Mouse (Mus musculus) megakaryocyte, embryonic 14.5 days (primary cell): ENCODE measurements around the gene Ptk6. TPM values are rescaled to one million over a fixed set of nuclear protein-coding genes. Genes with fewer than 3 reads are reported as not detected.
A peak's percentile ranks its signal among the peaks of the same experiment; 100 is the strongest.

Source experiments
- H3K27me3 ChIP-seq: replicated peaks from 2 replicates; pipeline ENCODE3; 2012; ENCODE audit warnings: inconsistent platforms
- H3K36me3 ChIP-seq: replicated peaks from 2 replicates; pipeline ENCODE3; 2012; ENCODE audit warnings: low read length, inconsistent platforms, mixed read lengths
- H3K4me1 ChIP-seq: 2 replicates; pipeline ENCODE4 v1.6.1; 2012; ENCODE audit warnings: inconsistent platforms
- H3K4me3 ChIP-seq: replicated peaks from 2 replicates; pipeline ENCODE3; 2012; ENCODE audit warnings: moderate library complexity, mild to moderate bottlenecking, inconsistent platforms
- H3K9me3 ChIP-seq: 2 replicates; pipeline ENCODE4 v1.6.1; 2012; ENCODE audit warnings: inconsistent platforms
- FLI1 ChIP-seq: IDR thresholded peaks from 2 replicates; pipeline ENCODE4 v1.6.1; 2012; ENCODE audit warnings: low read length, inconsistent platforms, mixed read lengths
- GATA1 ChIP-seq: IDR thresholded peaks from 3 replicates; pipeline ENCODE4 v1.6.1; 2012; ENCODE audit warnings: mixed read lengths, low read length, inconsistent platforms, borderline replicate concordance
- polyA plus RNA-seq: library from polyadenylated mRNA; stranded (reverse); fragments of >175 nt; gene quantifications from 2 replicates; pipeline ENCODE4 v1.2.3, GENCODE M21; 2012; ENCODE audit warnings: low replicate concordance; ENCODE audit not compliant: insufficient read depth

The Ptk6 gene
- polyA plus RNA-seq, 1 experiment, result not detected

DNA sequence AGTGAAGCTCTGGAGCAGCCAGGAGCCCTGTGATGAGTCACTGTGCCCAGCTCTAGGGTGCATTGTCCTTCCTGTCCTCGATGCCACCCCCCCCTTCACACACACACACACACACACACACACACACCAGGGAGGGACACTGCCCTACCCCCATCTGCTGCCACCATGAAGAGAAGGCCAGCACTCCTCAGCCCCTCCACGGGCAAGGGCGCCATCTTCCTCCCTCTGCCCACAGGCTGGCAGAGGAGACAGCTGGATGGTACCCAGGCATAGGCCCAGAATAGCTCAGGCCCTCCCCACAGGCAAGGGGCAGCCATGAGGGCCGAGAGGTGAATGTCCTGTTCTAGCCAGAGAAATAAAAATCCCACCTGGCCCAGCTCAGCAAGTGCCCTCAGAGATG, 46.8 kb downstream of the Ptk6 start:
- TF ChIP-seq FLI1 (no peak), GATA1 (no peak)
- H3K36me3 ChIP-seq, result no peaks in the 10 kb centered on the region
- H3K27me3 ChIP-seq, result peaks cover 87% of the 10 kb centered on the region
- H3K9me3 ChIP-seq, result no peaks in the 10 kb centered on the region
- H3K4me1 ChIP-seq, result peaks cover 29% of the 10 kb centered on the region
- no peak overlapping the region for H3K4me3 ChIP-seq

DNA sequence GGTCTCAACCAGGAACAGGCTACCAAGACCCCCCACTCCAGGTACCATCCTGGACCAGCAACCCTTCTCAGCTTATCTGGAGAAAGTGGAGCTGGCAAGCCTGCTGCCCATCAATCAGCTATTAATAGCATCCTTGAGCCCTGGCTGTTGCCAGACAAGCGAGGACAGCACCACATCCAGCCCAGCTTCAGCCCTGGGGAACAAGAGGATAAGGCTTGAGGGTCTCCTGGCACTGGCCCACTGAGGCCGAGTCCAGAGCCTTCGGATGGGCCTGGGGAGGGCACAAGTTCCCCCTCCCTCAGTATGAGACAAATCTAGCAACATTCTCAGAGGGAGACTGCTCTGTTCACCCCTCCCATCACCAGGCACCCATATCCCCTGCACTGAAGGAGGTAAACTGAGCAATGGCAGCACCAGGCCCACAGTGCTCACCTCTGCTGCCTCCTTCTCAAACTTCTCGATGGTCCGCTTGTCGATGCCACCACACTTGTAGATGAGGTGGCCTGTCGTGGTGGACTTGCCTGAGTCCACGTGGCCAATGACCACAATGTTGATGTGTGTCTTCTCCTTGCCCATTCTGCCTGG, 47.7 kb downstream of the Ptk6 start:
- H3K27me3 ChIP-seq, result peaks cover 93% of the 10 kb centered on the region

DNA sequence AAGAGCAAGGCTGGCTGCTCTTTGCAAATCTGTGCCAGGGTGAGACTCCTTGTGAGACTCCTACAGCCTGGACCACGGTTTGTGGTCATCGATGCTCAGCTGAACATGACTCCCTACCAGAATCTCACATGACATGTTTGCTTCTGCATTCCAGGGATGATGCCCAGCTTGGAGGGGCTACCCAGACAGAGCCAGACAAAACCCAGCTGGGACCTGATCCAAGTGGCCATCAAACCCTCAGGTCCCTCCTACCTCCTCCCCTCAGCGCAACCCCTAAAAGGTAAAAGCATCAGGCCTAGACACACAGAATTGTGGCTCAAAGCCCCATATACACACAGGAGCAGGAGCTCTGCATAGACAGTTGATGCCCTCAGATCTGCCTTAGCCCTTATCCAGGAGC, 48.2 kb downstream of the Ptk6 start:
- Histone ChIP-seq H3K36me3 (no peaks in the 10 kb centered on the region), H3K4me3 (no peak overlapping the region), H3K9me3 (no peaks in the 10 kb centered on the region), H3K4me1 (peaks cover 23% of the 10 kb centered on the region), H3K27me3 (peaks cover 93% of the 10 kb centered on the region)
- TF ChIP-seq FLI1, result no peak
- no peak for TF ChIP-seq GATA1

More for the DNA sequence above, 47.7 kb downstream of the Ptk6 start:
- Histone ChIP-seq H3K36me3 (no peaks in the 10 kb centered on the region), H3K4me3 (no peak overlapping the region), H3K4me1 (peaks cover 29% of the 10 kb centered on the region), H3K9me3 (no peaks in the 10 kb centered on the region)
- TF ChIP-seq FLI1, result no peak
- TF ChIP-seq GATA1, result no peak

DNA sequence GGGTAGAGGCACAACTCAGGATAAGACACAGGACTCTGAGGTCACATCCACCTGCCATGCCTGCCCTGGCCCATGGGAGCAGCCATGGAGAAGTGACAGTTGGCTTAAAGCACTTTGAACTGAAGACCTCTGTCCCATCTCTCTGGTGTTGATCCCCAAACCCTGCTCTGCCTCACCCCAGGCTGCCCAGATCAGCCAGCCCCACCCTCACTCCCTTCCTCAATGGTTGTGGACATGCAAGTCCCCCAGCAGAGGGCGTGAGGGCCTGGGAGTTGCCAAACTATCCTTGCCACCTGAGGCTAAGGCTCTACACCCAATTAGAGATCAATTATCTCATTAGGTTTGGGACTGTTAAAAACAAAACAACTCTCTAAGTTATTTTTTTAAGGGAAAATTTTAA, 48.8 kb downstream of the Ptk6 start:
- H3K36me3 ChIP-seq, result no peaks in the 10 kb centered on the region
- H3K27me3 ChIP-seq, result peaks cover 92% of the 10 kb centered on the region
- peaks cover 18% of the 10 kb centered on the region for H3K4me1 ChIP-seq
- no peak overlapping the region for H3K4me3 ChIP-seq
- TF ChIP-seq GATA1 (no peak), FLI1 (no peak)
- H3K9me3 ChIP-seq, result no peaks in the 10 kb centered on the region

DNA sequence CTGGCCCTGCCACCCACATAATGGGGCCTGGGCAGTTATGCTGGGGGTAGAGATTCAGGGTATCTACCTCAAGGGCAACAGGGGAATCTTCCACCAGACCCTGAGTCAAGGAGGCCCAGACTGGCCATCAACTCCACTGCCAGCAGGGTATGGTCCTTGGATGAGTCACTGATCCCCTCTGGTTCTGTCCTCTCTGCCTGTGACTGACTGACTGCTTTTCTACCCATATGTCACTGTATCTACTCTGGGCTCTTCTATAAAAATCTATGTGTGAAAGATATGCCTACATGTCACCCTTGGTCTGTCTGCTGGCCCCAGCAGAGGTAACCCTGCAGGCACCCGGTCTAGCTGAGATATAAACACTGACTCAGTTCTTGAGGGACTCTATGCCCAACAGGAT, 49.5 kb downstream of the Ptk6 start:
- Histone ChIP-seq H3K36me3 (no peaks in the 10 kb centered on the region), H3K9me3 (no peaks in the 10 kb centered on the region), H3K4me1 (peaks cover 17% of the 10 kb centered on the region), H3K4me3 (no peak overlapping the region), H3K27me3 (peaks cover 92% of the 10 kb centered on the region)
- TF ChIP-seq FLI1 (no peak), GATA1 (no peak)

DNA sequence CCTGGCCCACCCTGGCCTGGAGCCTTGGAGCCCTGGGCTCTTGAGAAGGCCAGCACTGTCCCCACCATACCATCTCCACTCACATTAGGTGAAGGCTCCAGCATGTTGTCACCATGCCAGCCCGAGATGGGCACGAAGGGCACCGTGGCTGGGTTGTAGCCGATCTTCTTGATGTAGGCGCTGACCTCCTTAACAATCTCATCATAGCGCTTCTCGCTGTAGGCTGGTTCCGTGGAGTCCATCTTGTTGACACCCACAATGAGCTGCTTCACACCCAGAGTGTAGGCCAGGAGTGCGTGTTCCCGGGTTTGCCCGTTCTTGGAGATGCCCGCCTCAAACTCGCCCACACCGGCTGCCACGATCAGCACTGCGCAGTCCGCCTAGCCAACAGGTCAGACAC, 49.9 kb downstream of the Ptk6 start:
- Histone ChIP-seq H3K4me1 (peaks cover 17% of the 10 kb centered on the region), H3K4me3 (no peak overlapping the region), H3K36me3 (no peaks in the 10 kb centered on the region), H3K27me3 (peaks cover 92% of the 10 kb centered on the region), H3K9me3 (no peaks in the 10 kb centered on the region)
- TF ChIP-seq FLI1 (no peak), GATA1 (no peak)

DNA sequence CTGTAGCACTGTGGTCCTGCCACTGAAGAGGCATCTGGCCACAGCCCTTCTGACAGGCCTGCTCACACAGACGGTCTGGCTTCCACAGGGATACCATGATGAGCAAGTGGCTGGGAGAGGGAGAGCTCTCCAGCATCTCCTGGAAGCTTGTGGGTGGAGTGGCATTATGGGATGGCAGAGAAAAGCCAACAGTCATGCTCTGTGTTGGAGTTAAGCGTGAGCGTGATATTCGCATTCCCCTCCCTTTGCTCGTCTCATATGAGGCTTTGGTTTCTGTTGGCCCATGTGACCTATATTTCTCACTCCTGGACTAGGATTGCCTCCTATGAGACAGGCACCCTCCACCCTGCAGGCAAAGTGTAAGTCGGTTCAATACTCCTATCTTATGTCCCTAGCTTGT, 52.3 kb downstream of the Ptk6 start:
- no peaks in the 10 kb centered on the region for H3K9me3 ChIP-seq
- H3K4me1 ChIP-seq, result peaks cover 7% of the 10 kb centered on the region
- no peaks in the 10 kb centered on the region for H3K36me3 ChIP-seq
- no peak overlapping the region for H3K4me3 ChIP-seq
- peaks cover 90% of the 10 kb centered on the region for H3K27me3 ChIP-seq
- TF ChIP-seq GATA1, result no peak
- no peak for TF ChIP-seq FLI1

DNA sequence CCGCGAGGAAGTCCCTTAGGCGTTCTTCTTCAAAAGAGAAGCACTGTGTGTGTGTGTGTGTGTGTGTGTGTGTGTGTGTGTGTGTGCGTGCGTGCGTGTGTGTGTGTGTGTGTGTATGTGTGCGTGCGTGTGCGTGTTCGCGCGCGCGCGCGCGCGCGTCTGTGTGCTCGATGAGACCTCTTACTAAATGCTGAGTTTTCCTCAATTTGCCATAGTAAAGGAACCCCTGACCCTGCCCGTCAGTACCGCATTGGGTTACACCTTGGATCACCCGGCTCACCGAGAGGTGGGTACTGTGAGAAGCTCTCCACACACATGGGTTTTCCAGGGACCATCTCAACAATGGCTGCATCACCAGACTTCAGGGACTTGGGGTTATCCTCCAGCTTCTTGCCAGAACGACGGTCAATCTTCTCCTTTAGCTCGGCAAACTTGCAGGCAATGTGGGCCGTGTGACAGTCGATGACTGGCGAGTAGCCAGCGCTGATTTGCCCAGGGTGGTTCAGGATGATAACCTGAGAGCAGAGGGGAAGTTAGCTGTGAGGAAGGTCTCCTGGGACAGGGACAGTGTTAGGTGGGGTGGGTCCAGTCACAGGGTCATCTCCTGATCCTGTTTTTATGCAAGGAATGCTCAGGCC, 54.2 kb downstream of the Ptk6 start:
- no peaks in the 10 kb centered on the region for H3K9me3 ChIP-seq
- H3K4me1 ChIP-seq, result peaks cover 7% of the 10 kb centered on the region
- peaks cover 93% of the 10 kb centered on the region for H3K27me3 ChIP-seq
- TF ChIP-seq GATA1, result no peak
- TF ChIP-seq FLI1, result no peak
- no peaks in the 10 kb centered on the region for H3K36me3 ChIP-seq
- no peak overlapping the region for H3K4me3 ChIP-seq

DNA sequence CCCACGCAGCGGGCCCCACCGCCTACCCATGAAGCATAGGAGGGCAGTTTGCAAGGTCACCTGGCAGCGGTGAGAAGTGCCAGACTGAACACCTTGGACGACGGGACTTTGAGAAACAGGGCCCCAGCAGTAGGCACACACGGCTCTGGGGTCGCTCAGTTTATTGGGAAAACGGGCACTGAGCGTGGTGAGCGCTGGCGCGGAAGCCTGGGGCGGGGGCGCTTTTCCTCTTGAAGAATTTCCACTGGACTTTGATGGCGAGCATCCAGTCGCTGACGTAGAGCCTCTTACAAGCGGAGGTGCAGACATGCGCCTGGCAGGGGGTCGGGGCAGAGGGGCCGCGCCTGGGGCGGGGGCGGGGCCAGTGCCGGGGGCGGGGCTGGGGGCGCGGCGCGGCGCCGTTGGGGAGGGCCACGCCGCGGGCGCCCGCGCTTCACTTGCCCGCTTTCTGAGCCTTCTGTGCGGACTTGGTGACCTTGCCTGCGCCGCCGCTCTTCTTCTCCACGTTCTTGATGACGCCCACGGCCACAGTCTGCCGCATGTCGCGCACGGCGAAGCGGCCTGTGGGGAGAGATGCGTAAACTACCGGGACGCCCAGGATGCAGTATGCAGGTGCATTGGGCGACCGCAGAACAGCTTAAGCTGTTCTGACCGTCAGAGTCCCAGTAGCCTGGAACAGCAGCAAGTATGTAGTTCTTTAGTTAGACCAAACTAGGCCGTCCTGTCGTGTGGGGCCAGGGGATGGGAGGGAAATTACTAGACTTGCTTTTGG, 54.9 kb downstream of the Ptk6 start:
- Histone ChIP-seq H3K27me3 (peaks cover 93% of the 10 kb centered on the region), H3K9me3 (no peaks in the 10 kb centered on the region), H3K4me1 (peaks cover 7% of the 10 kb centered on the region), H3K4me3 (peak overlapping the region; percentile 66), H3K36me3 (no peaks in the 10 kb centered on the region)
- TF ChIP-seq FLI1 (no peak), GATA1 (no peak)

DNA sequence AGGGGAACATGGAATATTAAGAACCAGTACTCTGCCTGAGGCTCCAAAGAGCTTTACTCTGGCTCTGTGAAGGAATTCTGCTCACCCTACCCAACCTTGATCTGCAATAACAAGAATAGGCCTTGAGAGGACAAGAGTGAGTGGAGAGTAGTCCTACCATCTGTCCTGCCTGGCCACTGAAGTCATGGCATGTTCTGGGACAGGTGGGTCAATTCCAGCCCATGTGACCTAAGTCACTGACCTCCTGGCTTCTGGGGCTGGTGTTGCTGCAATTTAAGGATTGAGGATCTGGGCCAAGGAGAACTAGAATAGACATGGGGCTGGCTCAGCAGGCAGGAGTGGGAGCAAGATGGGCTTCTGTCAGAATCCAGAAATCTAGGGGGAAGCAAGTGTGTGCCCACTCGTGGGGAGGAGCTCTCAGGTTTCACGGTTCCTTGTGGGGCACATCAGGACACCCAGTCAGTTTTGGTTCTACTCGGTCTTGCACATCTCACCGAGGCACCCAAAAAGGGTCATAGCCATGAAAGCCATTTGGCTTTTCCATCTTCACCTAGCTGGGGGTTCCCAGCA, 55.5 kb downstream of the Ptk6 start:
- TF ChIP-seq GATA1 (no peak), FLI1 (no peak)
- no peak overlapping the region for H3K4me3 ChIP-seq
- H3K4me1 ChIP-seq, result peaks cover 7% of the 10 kb centered on the region
- no peaks in the 10 kb centered on the region for H3K36me3 ChIP-seq
- peaks cover 91% of the 10 kb centered on the region for H3K27me3 ChIP-seq
- no peaks in the 10 kb centered on the region for H3K9me3 ChIP-seq
